Mouse (Mus musculus): ENCODE measurements around the gene Rhof. TPM values are rescaled to one million over a fixed set of nuclear protein-coding genes. Genes with fewer than 3 reads are reported as not detected.

Gene Rhof
- polyA plus RNA-seq, 1 experiment from 2014 or later = 0.33 TPM

DNA sequence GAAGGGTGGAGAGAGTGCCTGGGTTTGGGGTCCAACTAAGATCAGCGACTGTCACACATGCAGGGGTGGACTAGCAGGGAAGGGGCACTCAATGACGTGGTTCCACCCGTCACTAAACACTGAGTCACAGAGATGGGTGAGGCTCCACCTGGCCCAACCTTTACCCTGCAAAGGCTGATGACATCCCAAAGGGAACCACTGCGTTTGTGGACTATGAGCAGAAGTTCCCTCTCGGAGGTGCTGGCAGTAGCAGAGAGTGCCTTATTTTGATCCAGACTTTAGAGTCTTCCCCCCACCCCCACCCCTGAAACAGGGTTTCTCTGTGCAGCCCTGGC lies 1.7 kb downstream of the Rhof start:
- POLR2A ChIA-PET = no interaction called here
- no peak for TF ChIP-seq CTCF (IDR thresholded peaks at IDR 0.05)
- in situ Hi-C loops (cut with MboI; ENCODE audit: low pct_unique_long_range_greater_than_20kb) = loop anchor here (25.0 kb wide), 3 partner anchors 843 to 1382 kb away; partner anchors contain the start of genes Ppp1cc and Pptc7
- no peak for DNase-seq (ENCODE audit: low read depth, low spot score)
- H3K27me3 ChIP-seq = no peaks in the 10 kb centered on the region
- no peak for ATAC-seq
- CTCF ChIA-PET = interaction anchor here (6.2 to 7.7 kb wide), 2 partner anchors 18 to 25 kb away, joined by 69 to 173 read pairs; no protein-coding TSS in a partner anchor

- no peak for ATAC-seq
- in situ Hi-C loops (cut with MboI; ENCODE audit: low pct_unique_long_range_greater_than_20kb) = loop anchor here (25.0 kb wide), 3 partner anchors 843 to 1382 kb away; partner anchors contain the start of genes Ppp1cc and Pptc7
- H3K27me3 ChIP-seq = no peaks in the 10 kb centered on the region
- no peak for TF ChIP-seq CTCF (IDR thresholded peaks at IDR 0.05)
- CTCF ChIA-PET = interaction anchor here (1.2 to 6.0 kb wide), 4 partner anchors 19 to 42 kb away, joined by 3 to 39 read pairs (median 14); no protein-coding TSS in a partner anchor
- DNase-seq (ENCODE audit: low read depth, low spot score) = no peak
- POLR2A ChIA-PET = interaction anchor here (1.0 kb wide), 1 partner anchor 19 kb away, joined by 3 read pairs; no protein-coding TSS in a partner anchor
These were observed 2.3 kb downstream of the Rhof start for GRCm38 (mm10) chr5:123130030-123130813.

DNA sequence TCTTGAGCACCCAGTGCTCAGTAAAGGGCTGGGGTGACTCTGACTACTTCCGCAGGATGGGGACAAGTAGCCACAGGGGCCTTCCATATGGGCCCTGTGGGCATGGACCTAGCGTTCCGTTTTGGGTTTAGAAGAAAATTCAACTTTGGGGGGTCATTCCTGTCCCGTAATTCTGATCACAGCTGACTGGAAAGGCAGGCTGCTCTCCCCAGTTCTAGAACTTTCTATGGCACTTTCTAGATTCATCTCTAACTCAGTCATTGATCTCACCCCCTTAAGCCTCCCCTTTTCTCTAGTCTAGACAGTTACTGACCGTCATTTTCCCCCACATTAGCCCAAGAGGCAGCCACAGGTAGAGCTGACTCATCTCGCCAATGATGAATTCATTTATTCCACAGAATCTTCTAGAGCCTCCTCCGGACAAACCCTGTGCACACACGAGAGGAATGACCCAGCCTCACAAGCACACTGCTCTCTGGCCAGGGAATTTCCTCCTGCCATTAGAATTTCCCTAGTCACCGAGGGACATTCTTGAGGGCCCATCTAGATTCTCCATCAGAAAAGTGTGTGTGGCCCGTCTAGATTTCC lies 3.2 kb downstream of the Rhof start:
- H3K27me3 ChIP-seq = no peaks in the 10 kb centered on the region
- in situ Hi-C loops (cut with MboI; ENCODE audit: low pct_unique_long_range_greater_than_20kb) = loop anchor here (10.0 to 25.0 kb wide), 4 partner anchors 64 to 1383 kb away; partner anchors contain the start of genes Ppp1cc, Pptc7 and Tmem120b
- ATAC-seq (no peak), DNase-seq (ENCODE audit: low read depth, low spot score) (no peak)
- no peak for TF ChIP-seq CTCF (IDR thresholded peaks at IDR 0.05)
- POLR2A ChIA-PET = interaction anchor here (1.3 kb wide), 1 partner anchor 20 kb away, joined by 3 read pairs; no protein-coding TSS in a partner anchor
- CTCF ChIA-PET = interaction anchor here (0.9 to 6.0 kb wide), 6 partner anchors 11 to 42 kb away, joined by 3 to 39 read pairs (median 4); no protein-coding TSS in a partner anchor

DNA sequence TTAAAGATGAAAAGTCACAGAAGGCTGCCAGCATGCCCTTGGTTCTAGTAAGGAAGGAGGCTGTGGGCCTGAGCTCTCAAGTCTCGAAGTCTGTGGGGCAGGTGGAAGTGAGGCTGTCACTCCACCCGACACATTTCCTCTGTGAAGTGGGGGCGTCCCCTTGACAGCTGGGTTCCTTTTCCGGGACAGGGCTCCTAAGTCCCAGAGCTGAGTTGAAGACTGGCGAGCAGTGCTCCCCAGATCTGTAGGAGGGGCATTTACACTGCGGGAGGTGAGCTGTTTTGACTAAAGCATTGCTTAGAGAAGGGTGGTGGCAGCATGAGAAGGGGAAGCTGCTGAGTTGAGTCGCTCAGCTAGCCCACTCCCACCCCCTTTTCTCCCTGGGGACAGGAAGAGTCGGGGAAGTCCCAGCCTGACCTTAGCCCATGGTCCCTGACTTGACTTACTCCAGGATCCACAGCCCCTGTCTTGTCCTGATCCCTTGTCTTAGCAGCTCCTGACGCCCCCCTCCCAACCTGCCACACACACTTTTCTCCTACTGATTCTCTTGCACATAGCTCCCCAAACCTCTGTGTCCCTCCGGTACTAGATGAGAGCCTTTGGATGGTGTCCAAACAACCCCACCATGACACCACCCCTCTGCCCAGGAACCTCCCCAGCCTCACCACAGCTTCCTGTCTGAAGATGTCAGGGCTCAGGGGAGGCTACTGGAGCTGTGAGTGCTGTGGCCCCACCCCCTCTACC lies 3.9 kb downstream of the Rhof start:
- in situ Hi-C loops (cut with MboI; ENCODE audit: low pct_unique_long_range_greater_than_20kb) = loop anchor here (10.0 to 25.0 kb wide), 4 partner anchors 64 to 1384 kb away; partner anchors contain the start of genes Ppp1cc, Pptc7 and Tmem120b
- TF ChIP-seq CTCF (IDR thresholded peaks at IDR 0.05) = no peak
- ATAC-seq (no peak), DNase-seq (ENCODE audit: low read depth, low spot score) (no peak)
- ChIA-PET CTCF (interaction anchor here (0.9 to 6.0 kb wide), 5 partner anchors 10 to 43 kb away, joined by 3 to 39 read pairs (median 5); no protein-coding TSS in a partner anchor), POLR2A (interaction anchor here (1.3 kb wide), 1 partner anchor 20 kb away, joined by 3 read pairs; no protein-coding TSS in a partner anchor)
- no peaks in the 10 kb centered on the region for H3K27me3 ChIP-seq

DNA sequence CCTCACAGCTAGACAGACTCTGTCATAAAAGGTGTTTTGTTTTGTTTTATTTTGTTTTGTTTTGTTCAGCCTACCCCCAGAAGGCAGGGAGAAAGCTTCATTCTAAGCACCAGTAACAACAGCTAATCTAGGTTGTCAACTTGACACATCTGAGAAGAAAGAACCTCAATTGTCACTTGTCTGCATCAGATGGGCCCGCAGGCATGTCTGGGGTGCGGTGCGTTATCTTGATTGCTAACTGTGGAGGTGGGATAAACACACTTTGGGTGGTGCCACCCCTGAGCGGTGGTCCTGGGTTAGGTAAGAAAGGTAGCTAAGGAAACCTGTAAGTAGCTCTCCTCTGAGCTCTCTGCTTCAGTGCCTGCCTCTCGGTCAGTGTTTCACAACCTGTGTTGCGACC lies 5.5 kb downstream of the Rhof start:
- H3K27me3 ChIP-seq = no peaks in the 10 kb centered on the region
- ATAC-seq = no peak
- no peak for TF ChIP-seq CTCF (IDR thresholded peaks at IDR 0.05)
- in situ Hi-C loops (cut with MboI; ENCODE audit: low pct_unique_long_range_greater_than_20kb) = loop anchor here (10.0 to 25.0 kb wide), 4 partner anchors 62 to 1385 kb away; partner anchors contain the start of genes Ppp1cc, Pptc7 and Tmem120b
- POLR2A ChIA-PET = interaction anchor here (0.7 kb wide), 1 partner anchor 18 kb away, joined by 3 read pairs; no protein-coding TSS in a partner anchor
- no peak for DNase-seq (ENCODE audit: low read depth, low spot score)
- CTCF ChIA-PET = interaction anchor here (1.1 to 6.0 kb wide), 4 partner anchors 22 to 38 kb away, joined by 3 to 39 read pairs (median 14); no protein-coding TSS in a partner anchor

DNA sequence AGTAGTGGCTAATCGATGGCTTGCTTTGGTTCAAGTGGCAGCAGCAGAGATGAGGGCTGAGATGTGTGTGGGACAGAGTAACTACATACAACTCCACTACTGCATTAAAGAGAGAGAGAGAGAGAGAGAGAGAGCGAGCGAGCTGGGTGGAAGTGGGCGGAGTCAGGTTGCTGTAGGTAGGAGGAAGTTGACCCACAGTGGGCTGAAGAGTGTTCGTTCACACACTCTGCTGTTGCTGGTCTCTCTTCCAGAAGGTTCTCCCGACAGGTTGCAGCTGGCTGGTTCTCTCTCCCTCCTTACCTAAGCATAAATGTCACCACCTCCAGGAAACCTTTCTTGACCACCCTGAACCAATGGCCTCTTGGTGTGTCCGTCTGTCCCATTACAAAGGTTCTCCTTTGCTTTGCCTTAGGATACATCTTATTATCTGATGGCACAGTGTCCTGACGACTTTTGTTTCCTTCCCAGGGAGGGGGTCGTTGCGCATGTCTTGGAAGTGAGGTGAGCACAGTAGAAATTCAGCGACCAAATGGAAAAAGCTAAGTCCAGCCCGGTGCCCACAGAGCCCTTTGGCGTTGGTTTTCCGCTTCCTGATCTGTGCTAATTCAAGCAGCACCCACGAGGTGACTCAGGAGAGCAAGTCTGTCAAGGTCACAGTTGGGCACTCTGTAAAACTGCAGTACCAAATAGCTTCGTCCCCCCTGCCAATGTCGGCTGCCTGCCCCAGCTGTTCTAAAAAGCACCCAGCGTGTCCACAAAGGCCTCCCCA lies 6.7 kb downstream of the Rhof start:
- no peak for TF ChIP-seq CTCF (IDR thresholded peaks at IDR 0.05)
- ChIA-PET CTCF (interaction anchor here (1.0 to 6.0 kb wide), 5 partner anchors 9 to 44 kb away, joined by 3 to 39 read pairs (median 5); partner anchors contain the start of gene Psmd9), POLR2A (interaction anchor here (0.6 kb wide), 1 partner anchor 19 kb away, joined by 3 read pairs; no protein-coding TSS in a partner anchor)
- no peak for DNase-seq (ENCODE audit: low read depth, low spot score)
- in situ Hi-C loops (cut with MboI; ENCODE audit: low pct_unique_long_range_greater_than_20kb) = loop anchor here (10.0 to 25.0 kb wide), 4 partner anchors 61 to 1386 kb away; partner anchors contain the start of genes Ppp1cc, Pptc7 and Tmem120b
- no peaks in the 10 kb centered on the region for H3K27me3 ChIP-seq
- peak; percentile 60 for ATAC-seq

DNA sequence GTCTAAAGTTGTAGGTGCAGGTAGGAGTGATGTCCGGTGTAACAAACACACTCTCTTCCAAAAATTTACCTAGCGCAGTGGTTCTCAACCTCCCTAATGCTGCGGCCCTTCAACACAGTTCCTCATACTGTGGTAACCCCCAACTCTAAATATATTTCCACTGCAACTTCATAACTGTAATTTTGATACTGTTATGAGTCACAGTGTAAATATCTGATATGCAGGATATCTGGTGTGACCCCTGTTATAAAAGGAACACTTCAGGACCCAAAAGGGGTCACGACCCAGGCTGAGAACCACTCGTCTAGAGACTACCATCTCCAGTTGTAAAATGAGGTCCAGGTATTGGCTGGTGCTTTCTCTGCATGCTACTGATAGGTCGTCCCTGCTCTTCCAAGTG lies 7.4 kb downstream of the Rhof start:
- H3K27me3 ChIP-seq = no peaks in the 10 kb centered on the region
- DNase-seq (ENCODE audit: low read depth, low spot score) (no peak), ATAC-seq (no peak)
- ChIA-PET POLR2A (no interaction called here), CTCF (interaction anchor here (1.5 to 6.0 kb wide), 3 partner anchors 9 to 24 kb away, joined by 3 to 39 read pairs (median 4); no protein-coding TSS in a partner anchor)
- in situ Hi-C loops (cut with MboI; ENCODE audit: low pct_unique_long_range_greater_than_20kb) = loop anchor here (10.0 to 25.0 kb wide), 4 partner anchors 60 to 1387 kb away; partner anchors contain the start of genes Ppp1cc, Pptc7 and Tmem120b
- no peak for TF ChIP-seq CTCF (IDR thresholded peaks at IDR 0.05)

- no peaks in the 10 kb centered on the region for H3K27me3 ChIP-seq
- no peak for DNase-seq (ENCODE audit: low read depth, low spot score)
- ATAC-seq = no peak
- no peak for TF ChIP-seq CTCF (IDR thresholded peaks at IDR 0.05)
- POLR2A ChIA-PET = interaction anchor here (0.6 kb wide), 1 partner anchor 43 kb away, joined by 4 read pairs; no protein-coding TSS in a partner anchor
- CTCF ChIA-PET = interaction anchor here (1.1 to 2.7 kb wide), 3 partner anchors 28 to 58 kb away, joined by 3 to 10 read pairs (median 4); no protein-coding TSS in a partner anchor
- in situ Hi-C loops (cut with MboI; ENCODE audit: low pct_unique_long_range_greater_than_20kb) = loop anchor here (10.0 kb wide), 1 partner anchor 57 kb away; the partner anchor contains the start of gene Tmem120b
These were observed 10.3 kb downstream of the Rhof start for GRCm38 (mm10) chr5:123122181-123122580.
